Mouse (Mus musculus) midbrain, embryonic 11.5 days (tissue): Measurements from ENCODE around the gene Pkp1. TPM values are rescaled to one million over a fixed set of nuclear protein-coding genes. Genes with fewer than 3 reads are reported as not detected.

Experiments
- ATAC-seq: fragments of 200-750 bp; cut with Nextera tagmentation; 2 replicates; pipeline ENCODE4 v1.8.0; 2017; ENCODE audit warnings: moderate TSS enrichment, moderate library complexity; ENCODE audit not compliant: low FRiP score
- DNase-seq: peaks from one replicate; pipeline ENCODE4 v3.0.0; 2015; ENCODE audit warnings: low spot score; ENCODE audit errors: missing footprints
- H3K27ac ChIP-seq: fragments of 300-500 bp; sonication (generic); 2 replicates; pipeline ENCODE4 v1.5.1; 2014; ENCODE audit warnings: low read depth, low read length
- H3K27me3 ChIP-seq: fragments of 300-500 bp; sonication (generic); 2 replicates; pipeline ENCODE4 v1.6.1; 2014; ENCODE audit warnings: mild to moderate bottlenecking, low read length, moderate library complexity, mixed read lengths; ENCODE audit not compliant: control insufficient read depth, insufficient read depth
- H3K36me3 ChIP-seq: fragments of 300-500 bp; sonication (generic); 2 replicates; pipeline ENCODE4 v1.6.1; 2014; ENCODE audit warnings: mild to moderate bottlenecking, low read length, moderate library complexity, mixed read lengths; ENCODE audit not compliant: control insufficient read depth, insufficient read depth
- H3K4me1 ChIP-seq: fragments of 300-500 bp; sonication (generic); 2 replicates; pipeline ENCODE4 v1.6.1; 2014; ENCODE audit warnings: low read length; ENCODE audit not compliant: control insufficient read depth, insufficient read depth
- H3K4me2 ChIP-seq: fragments of 300-500 bp; sonication (generic); 2 replicates; pipeline ENCODE4 v1.6.1; 2014; ENCODE audit warnings: mild to moderate bottlenecking, moderate library complexity
- H3K4me3 ChIP-seq: fragments of 300-500 bp; sonication (generic); 2 replicates; pipeline ENCODE4 v1.5.1; 2014; ENCODE audit warnings: low read depth, low read length
- H3K9ac ChIP-seq: fragments of 300-500 bp; sonication (generic); 2 replicates; pipeline ENCODE4 v1.6.1; 2014; ENCODE audit warnings: low read length
- H3K9me3 ChIP-seq: fragments of 300-500 bp; sonication (generic); 2 replicates; pipeline ENCODE4 v1.6.1; 2016; ENCODE audit warnings: low read length; ENCODE audit not compliant: control insufficient read depth
- WGBS: fragments of 180-500 bp; shearing (Covaris S2); extraction: QIAGEN DNeasy Blood & Tissue Kit; methylation state at CpG from one replicate; pipeline ENCODE4 v1.1.7; 2014; 5-methylcytosine and 5-hydroxymethylcytosine counted together
- polyA plus RNA-seq: library from polyadenylated mRNA; unstranded; fragments of >200 nt; fragmentation: Nextera tagmentation; extraction: Ambion mirVana; gene quantifications from 2 replicates; pipeline ENCODE4 v1.2.1, GENCODE M21; 2014

Pkp1 gene
- polyA plus RNA-seq, 1 experiment from 2014 or later = 0.11 TPM

- no peaks in the 10 kb centered on the region for H3K4me1 ChIP-seq
- H3K27me3 ChIP-seq = no peaks in the 10 kb centered on the region
- ATAC-seq (no peak), DNase-seq (no peak)
- 87% methylated on average over 6 of the region's 6 CpGs for WGBS
- no peak overlapping the region for H3K27ac ChIP-seq
- H3K9ac ChIP-seq = no peak overlapping the region
- H3K4me2 ChIP-seq = no peak overlapping the region
- H3K9me3 ChIP-seq = no peaks in the 10 kb centered on the region
- H3K4me3 ChIP-seq = no peak overlapping the region
- no peaks in the 10 kb centered on the region for H3K36me3 ChIP-seq
Observed at GRCm38 (mm10) chr1:135892764-135893163, 26.2 kb downstream of the Pkp1 start.

GRCm38 (mm10) chr1:135892233-135892632 is 26.8 kb downstream of the Pkp1 start:
- WGBS = 76% methylated on average over 6 of the region's 6 CpGs
- H3K27me3 ChIP-seq = no peaks in the 10 kb centered on the region
- DNase-seq (no peak), ATAC-seq (no peak)
- H3K4me3 ChIP-seq = no peak overlapping the region
- no peaks in the 10 kb centered on the region for H3K9me3 ChIP-seq
- no peak overlapping the region for H3K9ac ChIP-seq
- no peak overlapping the region for H3K4me2 ChIP-seq
- H3K4me1 ChIP-seq = no peaks in the 10 kb centered on the region
- no peak overlapping the region for H3K27ac ChIP-seq
- no peaks in the 10 kb centered on the region for H3K36me3 ChIP-seq

- Histone ChIP-seq H3K27ac (no peak overlapping the region), H3K27me3 (no peaks in the 10 kb centered on the region), H3K9me3 (no peaks in the 10 kb centered on the region), H3K4me2 (no peak overlapping the region), H3K4me3 (no peak overlapping the region), H3K4me1 (no peaks in the 10 kb centered on the region), H3K36me3 (no peaks in the 10 kb centered on the region), H3K9ac (no peak overlapping the region)
- WGBS = 77% methylated on average over 11 of the region's 11 CpGs
- DNase-seq (no peak), ATAC-seq (no peak)
Observed at GRCm38 (mm10) chr1:135891424-135892216, 27.4 kb downstream of the Pkp1 start.

- Histone ChIP-seq H3K4me3 (no peak overlapping the region), H3K4me2 (no peak overlapping the region), H3K36me3 (no peaks in the 10 kb centered on the region), H3K27me3 (no peaks in the 10 kb centered on the region), H3K9me3 (no peaks in the 10 kb centered on the region), H3K27ac (no peak overlapping the region), H3K9ac (no peak overlapping the region), H3K4me1 (no peaks in the 10 kb centered on the region)
- no peak for DNase-seq
- WGBS = 82% methylated on average over 20 of the region's 20 CpGs
- no peak for ATAC-seq
Observed at GRCm38 (mm10) chr1:135889461-135890185, 29.4 kb downstream of the Pkp1 start.

- Histone ChIP-seq H3K9me3 (no peaks in the 10 kb centered on the region), H3K9ac (no peak overlapping the region), H3K4me3 (no peak overlapping the region), H3K36me3 (no peaks in the 10 kb centered on the region), H3K4me1 (no peaks in the 10 kb centered on the region), H3K4me2 (no peak overlapping the region), H3K27ac (no peak overlapping the region), H3K27me3 (no peaks in the 10 kb centered on the region)
- ATAC-seq (no peak), DNase-seq (peak; percentile 93)
- WGBS = 77% methylated on average over 10 of the region's 10 CpGs
Observed at GRCm38 (mm10) chr1:135882385-135883109, 36.5 kb downstream of the Pkp1 start.

- H3K9ac ChIP-seq = no peak overlapping the region
- H3K9me3 ChIP-seq = no peaks in the 10 kb centered on the region
- no peak for ATAC-seq
- no peaks in the 10 kb centered on the region for H3K27me3 ChIP-seq
- DNase-seq = no peak
- 87% methylated on average over 2 of the region's 2 CpGs for WGBS
- H3K27ac ChIP-seq = no peak overlapping the region
- H3K4me3 ChIP-seq = no peak overlapping the region
- no peak overlapping the region for H3K4me2 ChIP-seq
- no peaks in the 10 kb centered on the region for H3K36me3 ChIP-seq
- no peaks in the 10 kb centered on the region for H3K4me1 ChIP-seq
Observed at GRCm38 (mm10) chr1:135877248-135877647, 41.8 kb downstream of the Pkp1 start.

GRCm38 (mm10) chr1:135872991-135873390 is 46.0 kb downstream of the Pkp1 start:
- ATAC-seq (no peak), DNase-seq (no peak)
- no peaks in the 10 kb centered on the region for H3K36me3 ChIP-seq
- no peak overlapping the region for H3K27ac ChIP-seq
- no peak overlapping the region for H3K4me2 ChIP-seq
- H3K4me1 ChIP-seq = no peaks in the 10 kb centered on the region
- H3K9me3 ChIP-seq = no peaks in the 10 kb centered on the region
- WGBS = 91% methylated on average over 4 of the region's 4 CpGs
- H3K4me3 ChIP-seq = no peak overlapping the region
- H3K27me3 ChIP-seq = no peaks in the 10 kb centered on the region
- H3K9ac ChIP-seq = no peak overlapping the region

- no peak overlapping the region for H3K4me2 ChIP-seq
- no peak for DNase-seq
- ATAC-seq = no peak
- H3K36me3 ChIP-seq = no peaks in the 10 kb centered on the region
- H3K27ac ChIP-seq = no peak overlapping the region
- H3K9me3 ChIP-seq = no peaks in the 10 kb centered on the region
- no peak overlapping the region for H3K4me3 ChIP-seq
- no peaks in the 10 kb centered on the region; the same call in 1 of the 2 replicates for H3K27me3 ChIP-seq
- H3K9ac ChIP-seq = no peak overlapping the region
- WGBS = 87% methylated on average over 6 of the region's 6 CpGs
- no peaks in the 10 kb centered on the region for H3K4me1 ChIP-seq
Observed at GRCm38 (mm10) chr1:135868570-135868969, 50.4 kb downstream of the Pkp1 start.
